Mouse (Mus musculus) brain, adult 10 weeks (tissue): ENCODE data around the gene Mpzl3. TPM values are rescaled to one million over a fixed set of nuclear protein-coding genes. Genes with fewer than 3 reads are reported as not detected.

Experiments
- polyA plus RNA-seq: library from polyadenylated mRNA; stranded (reverse); fragments of 350-450 nt; fragmentation: Illumina TruSeq; extraction: RNeasy Lipid Tissue Mini Kit (QIAGEN cat#74804); gene quantifications from one replicate; pipeline ENCODE4 v1.2.3, GENCODE M21; 2015; ENCODE audit warnings: low read depth, low replicate concordance

The Mpzl3 gene
- 3.9 TPM for polyA plus RNA-seq

GRCm38 (mm10) chr9:45055082-45055713 is at the start of gene Mpzl3:
Mpzl3 (plus strand) TSS chr9:45055186.

GRCm38 (mm10) chr9:45009180-45010078 is 45.6 kb upstream of the Mpzl3 start, which contains the start of gene Cd3e:
Cd3e (minus strand) TSS chr9:45009627.

GRCm38 (mm10) chr9:45039499-45039898 is 15.5 kb upstream of the Mpzl3 start, which contains the start of gene Mpzl2:
Mpzl2 (plus strand) TSS chr9:45039799.

GRCm38 (mm10) chr9:45079011-45079410 is 24.0 kb downstream of the Mpzl3 start, which contains the start of gene Jaml:
Jaml (plus strand) TSS chr9:45079183.

GRCm38 (mm10) chr9:45117741-45118431 is 62.9 kb downstream of the Mpzl3 start, which contains the start of gene Scn2b:
Scn2b (plus strand) TSS chr9:45117782.

Other genes starting within 250 kb of the Mpzl3 start
- 24.6 TPM for gene Kmt2a, start 173.9 kb upstream of the Mpzl3 start, polyA plus RNA-seq
- 976 TPM for gene Atp5l, start 134.4 kb upstream of the Mpzl3 start, polyA plus RNA-seq
- 43.9 TPM for gene Ube4a, start 89.6 kb upstream of the Mpzl3 start, polyA plus RNA-seq
- not detected for gene Cd3g, start 74.8 kb upstream of the Mpzl3 start, polyA plus RNA-seq
- not detected for gene Cd3d, start 73.4 kb upstream of the Mpzl3 start, polyA plus RNA-seq
- not detected for gene Cd3e, start 45.6 kb upstream of the Mpzl3 start, polyA plus RNA-seq
- gene Mpzl2, start 15.4 kb upstream of the Mpzl3 start, polyA plus RNA-seq, result 1.1 TPM
- gene Jaml, start 24.0 kb downstream of the Mpzl3 start, polyA plus RNA-seq, result 0.52 TPM
- 149 TPM for gene Scn2b, start 62.6 kb downstream of the Mpzl3 start, polyA plus RNA-seq
- gene Scn4b, start 83.2 kb downstream of the Mpzl3 start, polyA plus RNA-seq, result 149 TPM
- gene BC049352, start 126.8 kb downstream of the Mpzl3 start, polyA plus RNA-seq, result 1.2 TPM
- gene Tmprss4, start 148.9 kb downstream of the Mpzl3 start, polyA plus RNA-seq, result 0.21 TPM
- 5.2 TPM for gene Il10ra, start 214.0 kb downstream of the Mpzl3 start, polyA plus RNA-seq